Mouse (Mus musculus): ENCODE measurements around the gene Nasp. TPM values are rescaled to one million over a fixed set of nuclear protein-coding genes. Genes with fewer than 3 reads are reported as not detected.

Nasp gene
- total RNA-seq (2023), result 91.3 TPM

GRCm38 (mm10) chr4:116627722-116628662 lies at the start of gene Nasp:
Gene Nasp (minus strand): TSS chr4:116627941.

DNA sequence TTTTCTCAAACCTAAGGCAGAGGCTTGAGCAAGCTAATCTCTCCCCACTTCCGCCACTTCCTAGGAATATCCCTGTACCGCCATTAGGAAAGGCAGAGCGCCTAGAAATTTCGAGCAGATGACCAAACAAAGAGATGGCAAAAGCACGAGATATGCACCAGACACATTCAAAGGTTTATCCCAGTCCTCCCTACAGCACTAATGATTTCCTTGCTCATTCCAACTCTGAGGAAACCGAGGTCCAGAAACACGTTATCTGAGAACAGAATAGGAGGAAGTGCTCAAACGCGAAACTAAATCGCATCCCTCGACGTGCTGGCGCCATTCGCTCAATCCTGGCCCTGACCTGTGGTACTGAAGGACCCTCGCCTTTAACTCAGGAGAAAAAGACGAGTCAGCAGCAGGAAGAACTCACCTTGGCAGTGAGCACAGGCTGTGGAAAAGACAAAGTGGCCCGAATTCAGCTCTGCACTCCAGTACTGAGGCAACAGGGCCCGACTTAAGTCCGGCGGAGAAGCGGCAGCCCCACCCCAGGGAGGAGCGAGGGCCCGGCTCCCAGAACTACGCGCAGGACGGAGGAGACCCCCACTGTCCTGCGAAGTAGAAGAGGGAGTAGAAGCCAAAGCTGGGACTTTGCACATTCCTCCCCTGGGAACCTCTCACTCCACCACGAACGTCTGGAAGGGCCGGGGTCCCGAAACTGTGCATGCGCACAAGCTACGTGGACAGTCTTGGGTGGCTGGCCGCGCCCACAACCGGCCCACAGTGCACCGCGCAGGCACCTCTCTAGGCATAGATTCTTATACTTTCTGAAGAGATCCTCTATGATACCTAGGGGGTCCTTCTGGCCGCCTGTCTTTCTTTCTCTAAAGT lies 23.4 kb upstream of the Nasp start, which contains the start of gene Akr1a1:
Gene Akr1a1, minus strand, starts transcription at position 757 of the 873 bp plus-strand sequence.

DNA sequence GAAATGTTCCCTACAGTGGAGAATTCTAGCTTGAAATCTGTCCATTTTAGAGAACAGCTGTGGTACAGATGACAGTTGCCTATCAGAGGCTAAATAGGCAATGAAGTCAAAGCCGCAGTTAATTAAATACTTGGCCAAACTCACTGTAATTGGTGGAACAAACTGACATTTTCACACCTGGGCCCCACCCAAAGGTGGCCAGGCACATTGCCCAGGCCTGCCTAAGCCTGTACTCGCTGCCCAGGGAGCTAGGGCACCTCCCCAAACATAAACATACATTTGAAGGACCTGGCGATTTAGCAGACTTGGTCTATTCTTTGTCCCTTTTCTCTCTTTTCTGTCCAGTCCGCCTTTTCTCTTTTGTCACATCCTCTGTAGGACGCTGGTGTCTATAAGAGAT lies 31.4 kb downstream of the Nasp start, which contains the start of gene Ccdc17:
Gene Ccdc17, plus strand, starts transcription at position 276 of the 400 bp plus-strand sequence.

DNA sequence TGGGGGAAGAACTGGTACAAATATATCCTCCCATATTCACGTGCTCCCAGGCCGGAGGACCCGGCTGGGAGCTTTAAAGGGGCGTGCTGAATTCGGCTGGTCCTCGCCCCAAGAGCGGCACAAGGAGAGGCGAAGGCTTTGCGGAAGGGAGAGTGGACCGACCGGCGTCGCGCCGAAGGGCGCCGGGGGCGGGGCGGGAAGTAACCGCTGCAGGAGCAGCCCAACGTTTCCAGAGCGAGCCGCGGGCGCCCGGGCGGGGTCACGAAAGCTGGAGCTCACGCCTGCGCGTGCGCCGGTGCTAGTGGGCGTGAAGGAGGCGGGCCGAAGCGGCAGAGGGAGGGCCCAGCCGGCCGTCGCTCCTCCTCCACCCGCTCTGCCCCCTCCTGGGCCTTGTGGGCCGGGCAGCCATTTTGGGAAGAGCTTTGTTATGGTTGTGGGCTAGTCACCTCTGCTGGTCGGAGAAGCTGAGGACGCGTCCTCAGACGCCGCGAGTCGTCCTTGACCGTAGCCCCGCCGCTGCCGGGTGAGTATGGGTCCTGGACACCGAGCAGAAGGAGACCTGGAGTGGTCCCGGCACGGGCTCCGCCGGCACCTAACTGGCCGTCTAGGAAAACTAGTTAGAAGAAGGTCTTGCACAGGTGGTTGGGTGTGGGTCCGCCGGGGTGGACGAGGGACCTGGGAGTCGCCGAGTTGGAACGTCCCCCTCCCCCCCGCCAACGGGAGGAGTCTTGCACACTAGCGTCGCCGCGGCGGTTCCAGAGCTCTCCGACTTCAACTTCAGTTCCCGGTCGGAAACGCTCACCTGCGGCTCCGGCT lies 70.2 kb downstream of the Nasp start, which contains the start of gene Gpbp1l1:
Gene Gpbp1l1, plus strand, starts transcription at position 353 of the 816 bp plus-strand sequence.

GRCm38 (mm10) chr4:116555413-116556300 lies 72.1 kb downstream of the Nasp start, which contains the start of gene Tmem69:
Gene Tmem69 (minus strand): TSS chr4:116555936.

Other genes with a start within 250 kb of the Nasp start
- 22.0 TPM for gene Mast2, start 163.8 kb downstream of the Nasp start, total RNA-seq (2023)
- gene Ipp, start 120.4 kb downstream of the Nasp start, total RNA-seq (2023), result 12.8 TPM
- gene Tmem69, start 72.0 kb downstream of the Nasp start, total RNA-seq (2023), result 11.1 TPM
- gene Gpbp1l1, start 70.3 kb downstream of the Nasp start, total RNA-seq (2023), result 118 TPM
- 12.2 TPM for gene Ccdc17, start 31.3 kb downstream of the Nasp start, total RNA-seq (2023)
- gene Akr1a1, start 23.7 kb upstream of the Nasp start, total RNA-seq (2023), result 191 TPM
- 162 TPM for gene Prdx1, start 57.6 kb upstream of the Nasp start, total RNA-seq (2023)
- 4.8 TPM for gene Mmachc, start 80.5 kb upstream of the Nasp start, total RNA-seq (2023)
- gene Ccdc163, start 80.6 kb upstream of the Nasp start, total RNA-seq (2023), result 15.5 TPM
- 7.7 TPM for gene Tesk2, start 93.0 kb upstream of the Nasp start, total RNA-seq (2023)
- gene Toe1, start 179.7 kb upstream of the Nasp start, total RNA-seq (2023), result 53.9 TPM
- gene Mutyh, start 179.8 kb upstream of the Nasp start, total RNA-seq (2023), result 14.4 TPM
- not detected for gene Hpdl, start 193.8 kb upstream of the Nasp start, total RNA-seq (2023)
- gene Zswim5, start 249.4 kb upstream of the Nasp start, total RNA-seq (2023), result 0.12 TPM

All from CD8-positive naive resting alpha-beta T cell, adult 57 days (primary cell).